Mouse (Mus musculus) kidney, embryonic 16.5 days (tissue): ENCODE results near the gene Anapc16. TPM values are rescaled to one million over a fixed set of nuclear protein-coding genes. Genes with fewer than 3 reads are reported as not detected.
A peak's percentile ranks its signal among the peaks of the same experiment; 100 is the strongest.

ENCODE experiments used
- ATAC-seq: fragments of 200-750 bp; cut with Nextera tagmentation; 2 replicates; pipeline ENCODE4 v1.8.0; 2017; ENCODE audit warnings: moderate TSS enrichment; ENCODE audit not compliant: low FRiP score, low TSS enrichment
- H3K27ac ChIP-seq: fragments of 300-500 bp; sonication (generic); 2 replicates; pipeline ENCODE4 v1.5.1; 2014; ENCODE audit warnings: low read length
- H3K27me3 ChIP-seq: fragments of 300-500 bp; sonication (generic); 2 replicates; pipeline ENCODE4 v1.6.1; 2014; ENCODE audit warnings: low read length, control low read depth, mixed read lengths; ENCODE audit not compliant: insufficient read depth
- H3K36me3 ChIP-seq: fragments of 300-500 bp; sonication (generic); 2 replicates; pipeline ENCODE4 v1.6.1; 2014; ENCODE audit warnings: low read length, control low read depth, mixed read lengths; ENCODE audit not compliant: insufficient read depth
- H3K4me1 ChIP-seq: fragments of 300-500 bp; sonication (generic); 2 replicates; pipeline ENCODE4 v1.6.1; 2014; ENCODE audit warnings: low read length, control low read depth, mixed read lengths; ENCODE audit not compliant: insufficient read depth
- H3K4me2 ChIP-seq: fragments of 300-500 bp; sonication (generic); replicated peaks from 2 replicates; pipeline ENCODE4 v1.6.1; 2014; ENCODE audit warnings: low read depth, low read length
- H3K4me3 ChIP-seq: fragments of 300-500 bp; sonication (generic); 2 replicates; pipeline ENCODE4 v1.5.1; 2014; ENCODE audit warnings: mild to moderate bottlenecking, low read length
- H3K9ac ChIP-seq: fragments of 300-500 bp; sonication (generic); replicated peaks from 2 replicates; pipeline ENCODE4 v1.6.1; 2014; ENCODE audit warnings: low read length
- H3K9me3 ChIP-seq: fragments of 300-500 bp; sonication (generic); 2 replicates; pipeline ENCODE4 v1.6.1; 2016; ENCODE audit warnings: low read length, control low read depth
- WGBS: fragments of 180-500 bp; shearing (Covaris S2); extraction: QIAGEN DNeasy Blood & Tissue Kit; methylation state at CpG from one replicate; pipeline ENCODE4 v1.1.7; 2014; 5-methylcytosine and 5-hydroxymethylcytosine counted together
- polyA plus RNA-seq: library from polyadenylated mRNA; unstranded; fragments of >200 nt; fragmentation: Nextera tagmentation; extraction: Ambion mirVana; gene quantifications from 2 replicates; pipeline ENCODE4 v1.2.1, GENCODE M21; 2015

The Anapc16 gene
- polyA plus RNA-seq: 93.6 and 95.2 TPM in 2 replicates

GRCm38 (mm10) chr10:60002673-60003212 lies at the start of gene Anapc16, which contains the start of gene Ascc1:
TSS of gene Anapc16 (minus strand) at chr10:60003135.
TSS of gene Ascc1 (plus strand) at chr10:60002805.
- peak; percentile 98 for ATAC-seq
- Histone ChIP-seq H3K9me3 (no peaks in the 10 kb centered on the region), H3K4me2 (peak within 1 kb of the TSS; percentile 90), H3K36me3 (peaks cover 7% of the 10 kb centered on the region; the same call in 1 of the 2 replicates), H3K4me1 (peaks cover 21% of the 10 kb centered on the region), H3K4me3 (peak within 1 kb of the TSS; percentile 85), H3K9ac (peak within 1 kb of the TSS; percentile 90), H3K27me3 (no peaks in the 10 kb centered on the region), H3K27ac (peak within 1 kb of the TSS; percentile 99)
- under 1% methylated on average over 51 of the region's 51 CpGs for WGBS

- no peak overlapping the region for H3K4me2 ChIP-seq
- H3K4me1 ChIP-seq: no peaks in the 10 kb centered on the region
- H3K36me3 ChIP-seq: peaks cover 15% of the 10 kb centered on the region
- 98% methylated on average over 10 of the region's 10 CpGs for WGBS
- H3K9me3 ChIP-seq: peaks cover 3% of the 10 kb centered on the region; the same call in 1 of the 2 replicates
- no peak overlapping the region for H3K9ac ChIP-seq
- H3K4me3 ChIP-seq: no peak overlapping the region
- no peak for ATAC-seq
- no peak overlapping the region for H3K27ac ChIP-seq
- H3K27me3 ChIP-seq: no peaks in the 10 kb centered on the region
Observed at GRCm38 (mm10) chr10:60050581-60050980, 47.6 kb upstream of the Anapc16 start.

GRCm38 (mm10) chr10:60046696-60047095 lies 43.8 kb upstream of the Anapc16 start:
- Histone ChIP-seq H3K4me2 (no peak overlapping the region), H3K27me3 (no peaks in the 10 kb centered on the region), H3K9me3 (peaks cover 3% of the 10 kb centered on the region; the same call in 1 of the 2 replicates), H3K36me3 (peaks cover 18% of the 10 kb centered on the region), H3K4me3 (no peak overlapping the region), H3K9ac (no peak overlapping the region), H3K4me1 (no peaks in the 10 kb centered on the region), H3K27ac (no peak overlapping the region)
- WGBS: 68% methylated on average over 5 of the region's 5 CpGs
- ATAC-seq: no peak

GRCm38 (mm10) chr10:60042350-60042922 lies 39.5 kb upstream of the Anapc16 start:
- H3K36me3 ChIP-seq: 0 out of 2 replicates have a peak, but pooled peaks cover 6% of the 10 kb centered on the region
- H3K9me3 ChIP-seq: no peaks in the 10 kb centered on the region
- H3K27ac ChIP-seq: no peak overlapping the region
- no peak overlapping the region for H3K9ac ChIP-seq
- 66% methylated on average over 8 of the region's 8 CpGs for WGBS
- H3K4me3 ChIP-seq: no peak overlapping the region
- no peaks in the 10 kb centered on the region for H3K4me1 ChIP-seq
- no peaks in the 10 kb centered on the region for H3K27me3 ChIP-seq
- no peak for ATAC-seq
- no peak overlapping the region for H3K4me2 ChIP-seq

GRCm38 (mm10) chr10:60035744-60036143 lies 32.8 kb upstream of the Anapc16 start:
- no peak overlapping the region for H3K9ac ChIP-seq
- WGBS: 78% methylated on average over 4 of the region's 4 CpGs
- no peaks in the 10 kb centered on the region for H3K9me3 ChIP-seq
- no peak for ATAC-seq
- no peak overlapping the region for H3K4me2 ChIP-seq
- H3K36me3 ChIP-seq: no peaks in the 10 kb centered on the region
- peaks cover 18% of the 10 kb centered on the region for H3K4me1 ChIP-seq
- no peak overlapping the region for H3K27ac ChIP-seq
- H3K4me3 ChIP-seq: no peak overlapping the region
- H3K27me3 ChIP-seq: no peaks in the 10 kb centered on the region

- Histone ChIP-seq H3K4me1 (peaks cover 18% of the 10 kb centered on the region), H3K4me2 (no peak overlapping the region), H3K36me3 (no peaks in the 10 kb centered on the region), H3K9ac (no peak overlapping the region), H3K27me3 (no peaks in the 10 kb centered on the region), H3K9me3 (no peaks in the 10 kb centered on the region), H3K27ac (no peak overlapping the region), H3K4me3 (no peak overlapping the region)
- no peak for ATAC-seq
- WGBS: 74% methylated on average over 3 of the region's 3 CpGs
Observed at GRCm38 (mm10) chr10:60034621-60035020, 31.7 kb upstream of the Anapc16 start.

- Histone ChIP-seq H3K9me3 (no peaks in the 10 kb centered on the region), H3K27ac (no peak overlapping the region), H3K27me3 (no peaks in the 10 kb centered on the region), H3K9ac (no peak overlapping the region), H3K4me2 (no peak overlapping the region), H3K4me3 (no peak overlapping the region), H3K36me3 (no peaks in the 10 kb centered on the region), H3K4me1 (peaks cover 32% of the 10 kb centered on the region)
- WGBS: 42% methylated on average over 5 of the region's 5 CpGs
- no peak for ATAC-seq
Observed at GRCm38 (mm10) chr10:60033064-60033463, 30.1 kb upstream of the Anapc16 start.

- no peak overlapping the region for H3K4me2 ChIP-seq
- 71% methylated on average over 2 of the region's 2 CpGs for WGBS
Observed at GRCm38 (mm10) chr10:60032622-60033021, 29.7 kb upstream of the Anapc16 start.

GRCm38 (mm10) chr10:60031985-60032384 lies 29.1 kb upstream of the Anapc16 start:
- Histone ChIP-seq H3K4me3 (no peak overlapping the region), H3K9me3 (no peaks in the 10 kb centered on the region), H3K36me3 (no peaks in the 10 kb centered on the region), H3K4me2 (no peak overlapping the region), H3K9ac (no peak overlapping the region), H3K4me1 (peaks cover 41% of the 10 kb centered on the region), H3K27me3 (no peaks in the 10 kb centered on the region), H3K27ac (no peak overlapping the region)
- WGBS: 61% methylated on average over 2 of the region's 2 CpGs
- ATAC-seq: no peak

More at GRCm38 (mm10) chr10:60032622-60033021, 29.7 kb upstream of the Anapc16 start:
- Histone ChIP-seq H3K4me3 (no peak overlapping the region), H3K27ac (no peak overlapping the region), H3K4me1 (peaks cover 36% of the 10 kb centered on the region), H3K27me3 (no peaks in the 10 kb centered on the region), H3K36me3 (no peaks in the 10 kb centered on the region), H3K9me3 (no peaks in the 10 kb centered on the region), H3K9ac (no peak overlapping the region)
- ATAC-seq: no peak

- peaks cover 46% of the 10 kb centered on the region for H3K4me1 ChIP-seq
Observed at GRCm38 (mm10) chr10:60031562-60031961, 28.6 kb upstream of the Anapc16 start.

More at GRCm38 (mm10) chr10:60031562-60031961, 28.6 kb upstream of the Anapc16 start:
- H3K4me2 ChIP-seq: no peak overlapping the region
- no peaks in the 10 kb centered on the region for H3K36me3 ChIP-seq
- no peak overlapping the region for H3K9ac ChIP-seq
- H3K4me3 ChIP-seq: no peak overlapping the region
- no peak overlapping the region for H3K27ac ChIP-seq
- no peak for ATAC-seq
- H3K27me3 ChIP-seq: no peaks in the 10 kb centered on the region
- no peaks in the 10 kb centered on the region for H3K9me3 ChIP-seq
- 59% methylated on average over 8 of the region's 8 CpGs for WGBS
